Mouse (Mus musculus) granulocyte monocyte progenitor cell, adult 5-6 weeks (primary cell): ENCODE data around the gene Dapp1. TPM values are rescaled to one million over a fixed set of nuclear protein-coding genes. Genes with fewer than 3 reads are reported as not detected.
"Not testable (repeated sequence)": the region's sequence is repeated elsewhere in the genome, so short reads cannot be mapped to it uniquely, and the experiment has no call there.

Source experiments
- ATAC-seq: replicated peaks from 2 replicates; pipeline ENCODE4 v1.8.0; 2016; ENCODE audit warnings: mild to moderate bottlenecking, moderate TSS enrichment, inconsistent platforms; ENCODE audit not compliant: poor library complexity, severe bottlenecking
- total RNA-seq, 2 experiments: library from RNA; stranded (forward) in 1 of 2; stranded (reverse) in 1 of 2; fragments of 200-712, 200-1000 nt in 1 of 2; fragments of >200 nt in 1 of 2; fragmentation: Nextera tagmentation in 1 of 2; gene quantifications; 2 replicates each; pipeline ENCODE4 v1.2.3; 2014 to 2017

The Dapp1 gene
- total RNA-seq, 2 experiments from 2014 or later, result 116 to 125 TPM

GRCm38 (mm10) chr3:137932748-137933147 is 48.6 kb downstream of the Dapp1 start:
- ATAC-seq, result no peak

DNA sequence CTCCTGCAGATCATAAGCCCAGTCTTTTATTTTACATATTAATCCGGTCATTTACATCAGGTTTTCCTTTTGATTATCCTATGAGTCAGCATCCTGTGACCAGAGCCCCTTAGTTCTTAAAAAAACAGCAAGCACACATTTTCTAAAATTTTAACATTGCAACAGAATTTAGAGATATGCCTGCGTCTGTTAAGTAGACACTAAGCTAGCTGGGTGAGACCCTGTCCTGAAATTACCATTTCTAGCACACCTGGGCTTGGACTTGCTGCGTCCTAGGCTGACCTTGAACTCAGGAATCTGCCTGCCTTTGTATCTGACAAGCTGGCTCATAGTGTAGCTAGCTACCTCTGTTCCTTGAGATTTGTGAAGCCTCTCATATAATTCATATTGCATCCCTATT is 51.4 kb downstream of the Dapp1 start:
- ATAC-seq, result no peak

GRCm38 (mm10) chr3:137927010-137927409 is 54.3 kb downstream of the Dapp1 start:
- ATAC-seq, result no peak

GRCm38 (mm10) chr3:137920594-137920993 is 60.8 kb downstream of the Dapp1 start:
- ATAC-seq, result no peak

DNA sequence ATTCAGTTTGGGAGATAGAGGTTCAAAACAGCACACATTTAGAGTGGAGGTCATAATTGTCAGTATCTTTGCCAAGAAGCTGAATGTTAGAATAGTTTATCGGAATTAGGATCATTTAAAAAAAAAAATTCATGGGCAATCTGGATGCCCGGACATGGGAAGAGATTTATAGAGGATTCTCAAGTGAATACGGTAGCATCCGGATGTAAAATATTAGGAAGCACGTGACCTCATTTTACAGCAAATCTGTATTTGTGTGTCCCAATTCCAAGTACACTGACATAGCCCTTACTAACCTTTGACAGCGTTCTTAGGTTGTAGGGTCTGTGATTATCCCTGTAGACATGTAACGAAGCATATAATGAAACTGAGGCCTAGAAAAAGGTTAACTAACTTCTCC is 61.9 kb downstream of the Dapp1 start:
- ATAC-seq, result no peak

- ATAC-seq, result peak; percentile 4; the same call in 1 of the 2 replicates
Observed at GRCm38 (mm10) chr3:137918932-137919311, 62.4 kb downstream of the Dapp1 start.

DNA sequence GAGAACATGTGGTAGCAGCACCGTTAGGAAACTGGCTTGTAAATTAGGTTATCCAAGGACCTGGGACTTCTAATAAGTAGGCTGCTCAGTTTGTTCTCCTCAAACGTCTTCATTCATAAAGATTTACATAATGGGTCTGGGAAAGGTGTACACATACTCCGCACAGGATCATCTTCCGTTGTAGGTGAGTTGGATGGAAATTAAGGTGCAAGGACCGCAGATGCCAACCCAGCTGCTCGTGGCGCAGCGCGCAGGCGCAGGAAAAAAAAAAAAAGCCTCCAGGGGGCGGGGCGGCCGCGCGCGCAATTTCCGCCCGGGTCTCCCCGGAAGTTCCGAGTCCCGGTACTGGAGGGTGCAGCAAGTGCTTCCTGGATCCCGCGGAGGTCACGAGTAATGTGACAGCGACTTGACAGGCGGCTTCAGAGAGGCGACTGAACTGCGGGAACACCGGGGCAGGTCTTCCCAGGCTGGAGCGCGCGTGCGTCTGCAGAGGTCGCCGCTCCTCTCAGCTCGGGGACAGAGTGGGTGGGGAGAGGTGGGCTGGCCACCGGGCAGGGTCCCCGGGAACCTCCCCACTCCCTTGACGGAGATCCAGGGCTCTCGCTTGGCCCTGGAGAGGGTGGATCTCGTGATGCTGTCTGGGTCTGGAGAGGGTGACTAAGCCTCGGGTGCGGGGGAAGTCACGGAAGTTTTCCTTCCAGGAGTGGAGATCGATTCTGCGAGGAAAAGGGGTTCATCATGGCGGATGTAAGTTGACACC is 63.0 kb downstream of the Dapp1 start, which contains the start of gene Lamtor3:
Lamtor3 (plus strand) TSS at position 335 of the 760 bp plus-strand sequence.
- peak; percentile 97 for ATAC-seq

DNA sequence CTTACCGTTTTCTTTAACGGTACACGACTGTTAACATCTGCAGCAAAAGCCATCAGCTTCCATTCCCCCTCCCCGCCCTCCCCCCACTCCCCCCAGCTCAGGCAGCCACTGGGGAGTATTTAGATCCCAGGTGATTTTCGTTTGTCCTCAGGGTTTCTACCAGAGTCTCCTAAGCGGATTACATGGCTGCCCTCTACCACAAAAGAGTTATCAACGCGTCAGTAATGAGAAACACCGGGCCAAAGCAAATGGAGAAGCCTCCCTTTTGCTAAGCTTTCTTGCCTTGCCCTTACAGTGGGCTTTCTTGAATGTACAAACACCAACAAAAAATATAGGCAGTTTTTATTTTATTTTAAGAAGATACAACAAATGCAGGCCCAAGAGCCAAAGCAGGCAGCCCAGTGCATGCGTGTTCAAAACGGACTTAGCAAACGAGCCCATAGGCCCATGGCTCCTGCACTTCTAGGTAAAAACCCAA is 63.6 kb downstream of the Dapp1 start:
- no peak for ATAC-seq

DNA sequence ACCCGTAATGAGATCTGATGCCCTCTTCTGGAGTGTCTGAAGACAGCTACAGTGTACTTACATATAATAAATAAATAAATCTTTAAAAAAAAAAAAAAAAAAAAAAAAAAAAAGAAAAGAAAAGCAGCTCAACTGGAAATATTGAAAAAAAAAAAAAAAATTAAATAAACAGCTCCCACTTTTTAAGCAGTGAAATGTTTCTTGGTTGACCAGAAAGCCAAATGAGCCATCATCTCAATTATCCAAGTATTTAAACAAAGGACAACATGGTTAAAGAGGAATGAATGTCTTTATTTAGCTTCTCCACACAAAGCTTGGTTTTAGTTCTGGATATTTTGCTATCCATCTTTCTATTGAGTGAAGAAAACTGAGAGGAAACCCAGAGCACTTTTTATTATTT is 66.8 kb downstream of the Dapp1 start:
- not testable (repeated sequence) for ATAC-seq

DNA sequence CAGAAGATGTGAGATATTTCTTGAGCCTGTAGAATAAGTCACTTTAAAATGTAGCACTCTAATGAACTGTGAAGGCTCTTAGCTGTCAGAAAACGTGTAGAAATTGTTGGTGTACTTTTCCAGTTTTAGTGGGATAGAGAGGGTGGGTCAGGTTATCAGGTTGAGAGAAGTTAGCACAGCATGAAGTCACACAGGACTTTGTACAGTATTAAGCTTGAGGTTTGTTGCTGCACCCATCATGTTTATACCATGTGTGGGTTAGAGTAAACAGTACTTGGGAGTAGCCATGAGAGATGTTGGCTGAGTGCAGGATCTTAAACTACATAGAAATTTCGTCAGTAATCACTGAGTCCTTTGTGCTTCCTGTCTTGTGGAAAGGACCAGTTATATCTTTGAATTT is 68.3 kb downstream of the Dapp1 start:
- ATAC-seq, result no peak

DNA sequence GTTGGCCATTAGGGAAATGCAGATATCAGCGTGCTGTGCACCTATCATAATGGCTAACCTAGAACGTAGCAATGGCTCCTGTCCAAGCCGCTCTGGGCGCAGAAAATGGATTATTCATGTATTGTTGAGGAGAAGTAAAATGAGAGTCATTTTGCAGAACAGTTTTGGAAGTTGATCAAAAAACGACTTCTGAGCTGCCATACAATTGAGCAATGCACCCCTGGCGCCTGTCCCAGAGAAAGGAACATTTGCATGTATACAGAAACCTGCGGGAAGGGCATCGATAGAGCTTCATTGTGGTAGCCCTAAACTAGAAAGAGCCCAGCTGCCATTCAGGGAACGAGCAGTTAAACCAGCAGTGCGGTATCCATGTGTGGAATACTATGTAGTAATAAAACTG is 81.2 kb downstream of the Dapp1 start:
- ATAC-seq, result peak; percentile 67

DNA sequence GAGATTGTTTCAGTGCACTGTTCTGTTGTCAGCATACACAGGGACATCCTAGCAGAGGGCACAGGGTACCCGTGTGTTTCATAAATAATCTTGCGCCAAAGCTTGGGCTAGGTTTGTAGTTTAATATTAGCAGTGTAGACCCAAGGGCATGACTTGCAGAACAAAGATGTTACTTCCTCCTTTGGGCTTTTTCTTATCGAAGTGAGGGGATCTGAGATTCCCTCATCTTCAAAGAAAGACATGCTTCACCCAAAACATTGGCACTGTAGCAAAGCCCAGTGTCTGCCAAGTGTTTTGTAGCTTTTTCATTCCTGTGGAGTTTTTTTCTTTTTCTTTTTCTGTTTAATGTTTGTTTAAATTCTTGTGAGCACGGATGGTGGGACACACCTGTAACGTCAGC is 83.7 kb downstream of the Dapp1 start:
- peak; percentile 40 for ATAC-seq

DNA sequence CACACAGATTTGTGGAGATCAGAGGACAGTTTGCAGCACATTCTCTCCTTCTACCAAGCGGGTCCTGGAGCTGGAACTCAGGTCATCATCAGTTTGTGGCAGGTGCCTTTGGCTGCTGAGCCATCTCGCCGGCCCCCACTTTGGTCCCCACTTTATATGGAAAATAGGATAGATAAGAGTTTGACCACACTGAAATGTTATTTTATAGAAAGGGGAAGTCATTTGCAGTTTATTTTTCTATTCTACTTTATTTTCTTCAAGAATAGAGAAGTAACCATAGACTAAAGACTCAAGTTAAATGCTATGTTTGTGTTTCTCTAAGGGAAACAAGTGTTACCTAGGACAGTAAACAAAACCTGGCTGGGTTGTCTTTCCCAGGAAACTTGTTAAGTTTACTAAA is 84.5 kb downstream of the Dapp1 start:
- no peak for ATAC-seq

- no peak for ATAC-seq
Observed at GRCm38 (mm10) chr3:137896386-137896785, 85.0 kb downstream of the Dapp1 start.

DNA sequence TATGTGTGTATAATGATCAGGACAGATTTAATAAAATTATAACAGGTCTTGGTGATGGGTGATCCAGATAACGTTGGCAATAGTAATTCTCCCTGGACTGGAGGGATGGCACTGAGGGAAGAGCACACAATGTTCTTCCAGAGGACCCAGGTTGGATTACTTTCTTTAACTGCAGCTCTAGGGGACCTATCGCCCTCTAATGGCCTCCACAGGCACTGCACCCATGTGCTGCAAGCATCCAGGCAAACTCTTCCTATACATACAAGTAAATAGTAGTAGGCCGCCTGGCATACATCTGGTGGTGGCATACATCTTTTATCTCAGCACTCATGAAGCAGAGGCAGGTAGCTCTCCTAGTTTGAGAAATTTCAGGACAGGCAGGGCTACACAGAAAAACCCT is 86.1 kb downstream of the Dapp1 start:
- ATAC-seq, result no peak

DNA sequence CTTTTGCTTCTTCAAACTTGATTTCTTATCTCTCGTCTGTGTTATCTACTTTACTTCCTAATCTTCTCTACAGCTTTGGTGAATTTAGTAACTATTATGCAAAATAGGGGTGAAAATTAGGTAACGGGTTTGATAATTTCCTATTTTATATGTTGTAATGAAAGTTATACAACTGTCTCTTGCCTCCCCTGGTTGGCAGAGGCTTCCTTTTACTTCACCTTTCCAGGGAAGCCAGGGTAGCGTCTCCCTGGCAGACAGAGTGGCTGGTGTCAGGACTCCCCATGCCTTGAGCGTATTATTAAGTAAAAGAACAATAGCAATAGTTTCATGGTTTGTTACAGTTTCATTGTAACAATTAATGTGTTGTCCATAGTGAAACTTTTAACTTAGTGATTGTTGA is 87.6 kb downstream of the Dapp1 start:
- peak; percentile 59 for ATAC-seq

DNA sequence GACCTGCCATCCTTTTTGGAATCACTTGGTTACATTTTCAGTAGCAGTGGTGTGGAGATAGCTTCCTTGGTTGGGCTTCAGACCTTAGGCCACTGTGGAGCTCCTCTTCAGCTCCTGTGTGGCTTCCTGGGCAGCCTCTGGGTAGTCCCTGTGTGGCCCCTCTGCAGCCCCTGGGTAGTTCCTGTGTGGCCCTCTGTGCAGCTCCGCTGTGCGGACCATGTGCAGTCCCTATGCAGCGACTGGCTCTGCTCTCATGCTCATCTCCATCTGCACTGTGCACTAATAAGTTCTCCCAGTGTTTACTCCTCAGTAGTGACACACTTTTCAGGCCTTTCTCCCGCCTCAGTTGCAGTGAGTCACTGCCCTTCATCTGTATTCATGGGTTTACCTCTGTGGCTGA is 89.2 kb downstream of the Dapp1 start:
- ATAC-seq, result no peak

- no peak for ATAC-seq
Observed at GRCm38 (mm10) chr3:137891089-137891488, 90.3 kb downstream of the Dapp1 start.

- peak; percentile 66 for ATAC-seq
Observed at GRCm38 (mm10) chr3:137887961-137888360, 93.4 kb downstream of the Dapp1 start.

DNA sequence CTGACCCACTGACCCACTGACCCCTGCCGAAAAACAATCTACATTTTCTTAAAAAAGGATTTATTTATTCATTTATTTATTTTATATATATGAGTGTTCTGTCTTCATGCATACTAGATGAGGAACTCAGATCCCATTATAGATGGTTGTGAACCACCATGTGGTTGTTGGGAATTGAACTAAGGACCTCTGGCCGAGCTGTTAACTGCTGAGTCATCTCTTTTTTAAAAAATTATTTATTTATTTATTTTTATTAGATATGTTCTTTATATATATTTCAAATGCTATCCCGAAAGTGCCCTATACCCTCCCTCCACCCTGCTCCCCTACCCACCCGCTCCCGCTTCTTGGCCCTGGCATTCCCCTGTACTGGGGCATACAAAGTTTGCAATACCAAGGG is 100.3 kb downstream of the Dapp1 start:
- ATAC-seq, result no peak
